Mouse (Mus musculus): ENCODE measurements around the gene Srebf2.

Gene Srebf2

GRCm38 (mm10) chr15:82156902-82157301 lies 9.9 kb downstream of the Srebf2 start:
- DNase-seq (ENCODE audit: low spot score), result no peak

GRCm38 (mm10) chr15:82158243-82159035 lies 11.5 kb downstream of the Srebf2 start:
- DNase-seq (ENCODE audit: low spot score), result no peak

GRCm38 (mm10) chr15:82159471-82159870 lies 12.5 kb downstream of the Srebf2 start:
- DNase-seq (ENCODE audit: low spot score), result no peak

- DNase-seq (ENCODE audit: low spot score), result no peak
Measured at GRCm38 (mm10) chr15:82160731-82161640, 14.0 kb downstream of the Srebf2 start.

GRCm38 (mm10) chr15:82161965-82162600 lies 15.1 kb downstream of the Srebf2 start:
- DNase-seq (ENCODE audit: low spot score), result no peak

- no peak for DNase-seq (ENCODE audit: low spot score)
Measured at GRCm38 (mm10) chr15:82163356-82164060, 16.5 kb downstream of the Srebf2 start.

- DNase-seq (ENCODE audit: low spot score), result peak; percentile 39
Measured at GRCm38 (mm10) chr15:82164061-82164399, 17.0 kb downstream of the Srebf2 start.

GRCm38 (mm10) chr15:82164496-82164895 lies 17.5 kb downstream of the Srebf2 start:
- DNase-seq (ENCODE audit: low spot score), result no peak

GRCm38 (mm10) chr15:82165332-82166239 lies 18.6 kb downstream of the Srebf2 start:
- peak; percentile 81 for DNase-seq (ENCODE audit: low spot score)

- DNase-seq (ENCODE audit: low spot score), result no peak
Measured at GRCm38 (mm10) chr15:82166240-82167100, 19.5 kb downstream of the Srebf2 start.

GRCm38 (mm10) chr15:82167201-82168168 lies 20.5 kb downstream of the Srebf2 start:
- DNase-seq (ENCODE audit: low spot score), result peak; percentile 53

- DNase-seq (ENCODE audit: low spot score), result no peak
Measured at GRCm38 (mm10) chr15:82169671-82170070, 22.7 kb downstream of the Srebf2 start.

- no peak for DNase-seq (ENCODE audit: low spot score)
Measured at GRCm38 (mm10) chr15:82170437-82171377, 23.7 kb downstream of the Srebf2 start.

- no peak for DNase-seq (ENCODE audit: low spot score)
Measured at GRCm38 (mm10) chr15:82172648-82173047, 25.7 kb downstream of the Srebf2 start.

GRCm38 (mm10) chr15:82175091-82175490 lies 28.1 kb downstream of the Srebf2 start:
- no peak for DNase-seq (ENCODE audit: low spot score)

GRCm38 (mm10) chr15:82177743-82178290 lies 30.8 kb downstream of the Srebf2 start:
- no peak for DNase-seq (ENCODE audit: low spot score)

- DNase-seq (ENCODE audit: low spot score), result no peak
Measured at GRCm38 (mm10) chr15:82181131-82181530, 34.1 kb downstream of the Srebf2 start.
